Mouse (Mus musculus) CH12.LX (cell line): ENCODE results near the gene Slc7a15.

ENCODE experiments used
- CTCF ChIP-seq, 2 experiments: IDR thresholded peaks in 1 of 2; conservative IDR thresholded peaks in 1 of 2; 2 replicates each; pipeline ENCODE4 v1.5.1; 2011 to 2012; ENCODE audit warnings: low read depth in 2 of 2, low read length in 2 of 2, improper control_type of control experiment in 1 of 2, inconsistent platforms in 1 of 2, mild to moderate bottlenecking in 1 of 2, moderate library complexity in 1 of 2
- EP300 ChIP-seq: IDR thresholded peaks from 2 replicates; pipeline ENCODE4 v1.6.1; 2011; ENCODE audit warnings: low read length, improper control_type of control experiment
- ETS1 ChIP-seq: conservative IDR thresholded peaks from 2 replicates; pipeline ENCODE4 v1.6.1; 2012; ENCODE audit warnings: low read depth, mild to moderate bottlenecking, inconsistent platforms, low read length, improper control_type of control experiment, moderate library complexity
- HCFC1 ChIP-seq: IDR thresholded peaks from 2 replicates; pipeline ENCODE4 v1.6.1; 2012; ENCODE audit warnings: low read depth, mild to moderate bottlenecking, inconsistent platforms, low read length, improper control_type of control experiment
- MEF2A ChIP-seq: IDR thresholded peaks from 2 replicates; pipeline ENCODE4 v1.6.1; 2014; ENCODE audit warnings: low read depth, mild to moderate bottlenecking, inconsistent platforms, low read length, improper control_type of control experiment, borderline replicate concordance
- POLR2A ChIP-seq: IDR thresholded peaks from 2 replicates; pipeline ENCODE4 v1.6.1; 2011; ENCODE audit warnings: low read depth, mild to moderate bottlenecking, improper control_type of control experiment, low read length
- SMC3 ChIP-seq: IDR thresholded peaks from 2 replicates; pipeline ENCODE4 v1.6.1; 2011; ENCODE audit warnings: low read depth, low read length, improper control_type of control experiment
- UBTF ChIP-seq: IDR thresholded peaks from 2 replicates; pipeline ENCODE4 v1.6.1; 2012; ENCODE audit warnings: low read depth, mild to moderate bottlenecking, inconsistent platforms, low read length, improper control_type of control experiment, moderate library complexity
- ZKSCAN1 ChIP-seq: IDR thresholded peaks from 2 replicates; pipeline ENCODE4 v1.6.1; 2012; ENCODE audit warnings: low read depth, inconsistent platforms, low read length, improper control_type of control experiment, borderline replicate concordance

GRCm38 (mm10) chr12:8536221-8536965, 62.5 kb downstream of the Slc7a15 start:
- TF ChIP-seq EP300 (no peak), POLR2A (no peak), MEF2A (no peak), CTCF (conservative IDR thresholded peaks at IDR 0.05 in 1 of 2, IDR thresholded peaks at IDR 0.05 in 1 of 2; ENCODE audit: low read depth in 2 of 2, low read length in 2 of 2) (no peak), UBTF (no peak), SMC3 (no peak), ZKSCAN1 (no peak), ETS1 (no peak), HCFC1 (no peak)
